Mouse (Mus musculus) hematopoietic stem cell, adult 5-6 weeks (primary cell): ENCODE data around the gene Gm37240. TPM values are rescaled to one million over a fixed set of nuclear protein-coding genes. Genes with fewer than 3 reads are reported as not detected.
A peak's percentile ranks its signal among the peaks of the same experiment; 100 is the strongest.

Source experiments
- ATAC-seq, 2 experiments: fragments of 125-278 bp in 1 of 2; replicated peaks in 1 of 2; 2 replicates each; pipeline ENCODE4 v1.8.0; 2016 to 2017; ENCODE audit warnings: inconsistent platforms in 2 of 2, mild to moderate bottlenecking in 2 of 2, moderate number of reproducible peaks in 2 of 2, low read depth in 1 of 2, moderate TSS enrichment in 1 of 2; ENCODE audit not compliant: low FRiP score in 2 of 2, poor library complexity in 2 of 2, severe bottlenecking in 2 of 2, insufficient read depth in 1 of 2, low TSS enrichment in 1 of 2
- total RNA-seq: library from RNA; stranded (forward); fragments of 172-1452, 232-1000 nt; gene quantifications from 2 replicates; pipeline ENCODE4 v1.2.3, GENCODE M21; 2017

The Gm37240 gene
- total RNA-seq, 1 experiment from 2014 or later = not detected

GRCm38 (mm10) chr3:84542450-84542849 lies 1344.9 kb downstream of the Gm37240 start:
- peak in 1 of 2 experiments; percentile 58; a peak in 1 of 4 replicates for ATAC-seq

- no peak for ATAC-seq
These were observed 1345.4 kb downstream of the Gm37240 start for GRCm38 (mm10) chr3:84541881-84542280.

GRCm38 (mm10) chr3:84540640-84541039 lies 1346.7 kb downstream of the Gm37240 start:
- no peak for ATAC-seq

DNA sequence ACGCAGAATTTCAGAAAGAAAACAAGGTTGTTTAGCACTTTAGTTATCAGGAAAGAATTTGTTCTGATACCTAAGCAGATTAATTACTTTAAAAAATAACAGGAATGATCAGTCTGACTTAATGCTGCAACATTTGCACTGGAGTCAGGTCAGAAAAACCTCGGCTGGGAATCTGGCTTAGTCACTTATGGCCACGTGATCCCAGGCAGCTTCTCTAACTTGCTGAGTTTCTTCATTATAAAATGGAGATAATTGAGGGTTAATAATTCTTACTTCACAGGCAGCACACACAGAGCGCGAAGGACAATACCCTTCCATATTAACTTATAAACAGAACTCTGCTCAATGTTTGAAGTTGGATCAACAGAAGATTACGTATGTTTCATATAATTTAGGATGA lies 1350.3 kb downstream of the Gm37240 start:
- no peak for ATAC-seq

- ATAC-seq = no peak
These were observed 1354.1 kb downstream of the Gm37240 start for GRCm38 (mm10) chr3:84533227-84533626.

- ATAC-seq = no peak
These were observed 1358.3 kb downstream of the Gm37240 start for GRCm38 (mm10) chr3:84529021-84529420.

GRCm38 (mm10) chr3:84524952-84525351 lies 1362.4 kb downstream of the Gm37240 start:
- no peak for ATAC-seq

GRCm38 (mm10) chr3:84516163-84516562 lies 1371.2 kb downstream of the Gm37240 start:
- no peak for ATAC-seq

DNA sequence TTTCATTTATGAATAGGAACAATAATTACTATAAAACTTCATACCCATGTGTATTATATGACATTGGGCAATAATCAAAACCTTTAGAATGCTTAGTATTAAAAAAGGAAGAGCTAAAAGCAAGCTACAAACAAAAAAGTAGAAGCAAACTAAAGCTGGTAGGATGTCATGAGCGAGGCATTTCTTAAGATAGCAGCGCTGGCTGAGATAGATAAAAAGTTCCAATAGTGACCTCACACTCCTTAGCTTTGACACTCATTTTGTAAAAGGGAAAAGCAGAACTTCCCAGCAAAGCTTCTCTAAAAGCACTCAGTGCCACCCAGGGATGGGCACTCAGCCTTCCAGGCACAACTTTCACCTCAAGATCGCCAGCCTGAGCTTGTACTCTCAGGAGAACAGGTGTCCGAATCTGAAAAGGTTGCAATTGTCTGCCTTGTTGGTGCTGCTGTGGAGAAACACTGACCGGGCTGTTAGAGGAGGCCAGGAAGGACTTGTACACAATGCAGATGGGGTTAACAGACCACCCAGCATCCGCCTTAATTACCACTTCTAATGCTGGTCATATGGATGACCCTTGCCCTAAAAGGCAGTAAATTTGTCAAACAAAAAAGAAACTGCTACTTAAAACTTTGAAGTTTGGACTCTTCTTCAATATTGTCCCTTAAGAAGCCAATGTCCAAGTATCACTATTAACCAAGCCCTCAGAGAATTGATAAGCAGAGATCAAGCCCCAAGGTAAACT lies 1374.4 kb downstream of the Gm37240 start:
- ATAC-seq = no peak

DNA sequence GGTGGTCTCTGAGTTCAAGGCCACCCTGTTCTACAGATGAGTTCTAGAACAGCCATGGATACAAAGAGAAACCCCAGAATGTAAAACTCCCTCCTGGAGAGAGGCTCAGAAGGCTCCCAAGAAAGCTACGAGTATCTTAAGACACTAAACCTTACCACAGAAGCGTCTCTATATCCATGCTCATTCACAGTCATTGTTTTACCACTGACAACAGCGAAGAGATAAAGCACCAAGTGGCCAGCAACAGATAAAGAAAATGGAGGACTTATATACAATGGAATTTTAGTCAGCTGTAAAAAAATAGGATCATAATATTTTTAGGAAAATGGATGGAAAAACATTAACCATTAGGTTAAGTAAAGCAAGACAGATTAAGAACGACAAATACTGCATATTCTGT lies 1382.1 kb downstream of the Gm37240 start:
- no peak for ATAC-seq

DNA sequence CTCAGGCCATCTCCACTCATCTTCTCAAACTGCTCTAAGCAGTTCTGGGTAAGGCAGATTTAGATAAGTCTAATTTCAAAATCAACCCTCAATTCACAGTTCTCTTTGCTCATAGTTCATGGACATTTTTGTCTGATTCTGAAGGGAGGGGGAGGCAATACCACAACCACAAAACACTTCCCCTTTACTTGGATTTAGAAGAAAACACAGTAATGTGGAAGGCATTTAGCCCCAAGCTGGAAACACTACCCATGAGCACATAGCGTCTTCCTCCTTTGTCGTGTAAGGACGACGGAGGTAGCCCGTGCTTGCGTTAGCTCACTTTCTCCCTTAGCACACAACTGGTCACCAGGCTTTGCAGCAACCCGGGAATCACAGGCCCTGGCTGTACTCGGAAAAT lies 1383.0 kb downstream of the Gm37240 start:
- peak; percentile 85 to 92 for ATAC-seq

DNA sequence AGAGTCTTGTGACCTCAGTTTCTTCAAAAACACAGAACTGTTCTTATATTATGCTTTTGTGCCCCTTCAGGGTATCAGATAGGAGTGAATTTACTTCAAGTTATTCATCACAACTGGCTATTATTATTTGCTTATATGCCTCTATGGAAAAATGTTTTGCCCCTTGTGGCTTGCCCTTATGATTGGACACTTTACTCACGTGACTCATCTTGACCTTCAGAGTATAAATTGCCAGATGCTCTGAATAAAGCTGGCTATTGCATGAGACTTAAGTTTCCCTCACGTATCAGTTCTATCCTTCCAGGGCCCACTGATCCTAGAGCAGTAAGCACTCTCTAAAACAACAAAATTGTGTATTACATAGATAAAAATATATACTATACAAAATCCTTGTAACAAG lies 1385.2 kb downstream of the Gm37240 start:
- no peak for ATAC-seq

DNA sequence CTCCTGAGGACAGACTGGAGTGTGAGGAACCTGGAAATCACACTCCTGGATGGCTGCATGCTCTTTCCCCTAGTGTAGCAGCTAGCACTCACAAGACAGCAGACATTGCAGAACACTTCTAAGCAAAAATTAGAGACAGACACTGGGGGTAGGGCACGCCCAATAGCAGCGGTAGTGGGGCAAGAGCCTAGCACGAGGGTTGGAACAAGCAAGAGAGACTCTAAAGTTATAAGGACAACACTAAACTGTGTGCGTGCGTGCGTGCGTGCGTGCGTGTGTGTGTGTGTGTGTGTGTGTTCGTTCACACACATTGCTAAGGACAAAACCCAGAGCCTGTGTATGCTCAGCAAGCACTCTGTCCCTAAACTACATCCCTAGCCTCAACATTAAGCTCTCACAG lies 1386.8 kb downstream of the Gm37240 start:
- no peak for ATAC-seq

- no peak for ATAC-seq
These were observed 1389.6 kb downstream of the Gm37240 start for GRCm38 (mm10) chr3:84497718-84498117.

DNA sequence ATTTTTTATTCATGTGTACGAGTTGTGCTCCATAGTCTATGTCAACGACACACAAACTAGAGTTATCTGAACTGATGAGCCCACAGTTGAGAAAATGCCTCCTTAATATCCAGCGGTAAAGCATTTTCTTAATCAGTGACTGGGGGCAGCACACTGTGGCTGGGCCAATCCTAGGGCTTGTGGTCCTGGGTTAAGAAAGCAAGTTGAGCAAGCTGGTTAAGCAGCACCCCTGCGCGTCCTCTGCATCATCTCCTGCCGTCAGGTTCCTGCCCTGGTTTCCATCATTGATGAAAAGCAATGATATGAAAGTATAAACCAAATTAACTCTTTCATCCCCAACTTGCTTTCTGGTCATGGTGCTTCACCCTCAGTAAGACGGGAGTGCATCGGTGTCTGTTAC lies 1394.7 kb downstream of the Gm37240 start:
- no peak for ATAC-seq

GRCm38 (mm10) chr3:84492148-84492547 lies 1395.2 kb downstream of the Gm37240 start:
- ATAC-seq = peak; percentile 83 to 86

DNA sequence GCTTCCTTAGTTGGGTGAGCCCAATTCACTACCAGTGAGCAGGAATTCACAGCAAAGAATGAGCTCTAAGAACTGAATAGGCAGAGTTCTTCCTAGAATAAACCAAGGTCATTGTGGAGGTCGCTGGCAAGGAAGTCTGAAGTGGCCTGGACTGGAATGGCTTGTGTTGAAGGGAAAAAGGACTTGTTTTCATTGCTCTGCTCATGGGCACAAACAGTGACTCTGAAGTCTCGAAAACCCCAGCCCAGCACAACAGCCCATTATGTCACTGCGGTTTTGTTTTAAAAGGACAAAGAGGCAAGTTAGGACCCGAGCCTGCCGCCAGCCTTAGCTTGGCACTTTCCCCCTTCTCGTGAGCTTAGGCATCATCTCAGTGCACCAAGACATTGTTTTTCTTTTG lies 1398.6 kb downstream of the Gm37240 start:
- no peak for ATAC-seq

- ATAC-seq = no peak
These were observed 1402.4 kb downstream of the Gm37240 start for GRCm38 (mm10) chr3:84484891-84485290.

- no peak for ATAC-seq
These were observed 1403.0 kb downstream of the Gm37240 start for GRCm38 (mm10) chr3:84484333-84484732.
